Mouse (Mus musculus) adrenal gland, postnatal 0 days (tissue): ENCODE results near the gene Olfr214. TPM values are rescaled to one million over a fixed set of nuclear protein-coding genes. Genes with fewer than 3 reads are reported as not detected.

ENCODE experiments used
- polyA plus RNA-seq: library from polyadenylated mRNA; unstranded; fragments of >200 nt; fragmentation: Nextera tagmentation; extraction: Ambion mirVana; gene quantifications from 2 replicates; pipeline ENCODE4 v1.2.1, GENCODE M21; 2015

Gene Olfr214
- not detected in 2 replicates for polyA plus RNA-seq

GRCm38 (mm10) chr6:116553935-116554334 is at the start of gene Olfr214:
Gene Olfr214, plus strand, starts transcription at chr6:116554235.

GRCm38 (mm10) chr6:116506302-116507003 is 47.6 kb upstream of the Olfr214 start, which contains the start of gene Olfr212:
Gene Olfr212, plus strand, starts transcription at chr6:116506516.

GRCm38 (mm10) chr6:116538156-116538555 is 15.9 kb upstream of the Olfr214 start, which contains the start of gene Olfr213:
Gene Olfr213, plus strand, starts transcription at chr6:116538456.

GRCm38 (mm10) chr6:116550841-116551240 is 3.2 kb upstream of the Olfr214 start, which contains the start of gene Gm5580:
Gene Gm5580, plus strand, starts transcription at chr6:116551141.

GRCm38 (mm10) chr6:116584095-116584494 is 30.1 kb downstream of the Olfr214 start, which contains the start of gene Olfr215:
Gene Olfr215, minus strand, starts transcription at chr6:116584195.

Other genes with a start within 250 kb of the Olfr214 start
- 30.4 and 38.6 TPM in 2 replicates for gene March8, start 216.2 kb upstream of the Olfr214 start, polyA plus RNA-seq
- gene Alox5, start 93.1 kb upstream of the Olfr214 start, polyA plus RNA-seq: 1.9 and 3.4 TPM in 2 replicates
- not detected in 2 replicates for gene Olfr211, start 65.1 kb upstream of the Olfr214 start, polyA plus RNA-seq
- not detected in 2 replicates for gene Olfr212, start 47.7 kb upstream of the Olfr214 start, polyA plus RNA-seq
- not detected in 2 replicates for gene Olfr213, start 15.8 kb upstream of the Olfr214 start, polyA plus RNA-seq
- gene Gm5580, start 3.1 kb upstream of the Olfr214 start, polyA plus RNA-seq: 0.30 and 0.39 TPM in 2 replicates
- gene Olfr215, start 30.0 kb downstream of the Olfr214 start, polyA plus RNA-seq: not detected in 2 replicates
- 47.2 and 49.6 TPM in 2 replicates for gene Zfp422, start 74.8 kb downstream of the Olfr214 start, polyA plus RNA-seq
- gene Depp1, start 96.4 kb downstream of the Olfr214 start, polyA plus RNA-seq: 11.1 and 20.4 TPM in 2 replicates
- gene Rassf4, start 119.7 kb downstream of the Olfr214 start, polyA plus RNA-seq: 3.8 and 6.1 TPM in 2 replicates
- 0.03 and 0.05 TPM in 2 replicates for gene Tmem72, start 162.7 kb downstream of the Olfr214 start, polyA plus RNA-seq